Mouse (Mus musculus) liver, embryonic 14 days (tissue): ENCODE results near the gene Psmd7. TPM values are rescaled to one million over a fixed set of nuclear protein-coding genes. Genes with fewer than 3 reads are reported as not detected.

Experiments used
- polyA plus RNA-seq: library from polyadenylated mRNA; depleted of rRNA; stranded (reverse); fragments of >200 nt; gene quantifications from 2 replicates; pipeline ENCODE4 v1.2.3, GENCODE M21; 2012; rRNA removed

Psmd7 gene
- polyA plus RNA-seq: 83.8 and 89.1 TPM in 2 replicates

DNA sequence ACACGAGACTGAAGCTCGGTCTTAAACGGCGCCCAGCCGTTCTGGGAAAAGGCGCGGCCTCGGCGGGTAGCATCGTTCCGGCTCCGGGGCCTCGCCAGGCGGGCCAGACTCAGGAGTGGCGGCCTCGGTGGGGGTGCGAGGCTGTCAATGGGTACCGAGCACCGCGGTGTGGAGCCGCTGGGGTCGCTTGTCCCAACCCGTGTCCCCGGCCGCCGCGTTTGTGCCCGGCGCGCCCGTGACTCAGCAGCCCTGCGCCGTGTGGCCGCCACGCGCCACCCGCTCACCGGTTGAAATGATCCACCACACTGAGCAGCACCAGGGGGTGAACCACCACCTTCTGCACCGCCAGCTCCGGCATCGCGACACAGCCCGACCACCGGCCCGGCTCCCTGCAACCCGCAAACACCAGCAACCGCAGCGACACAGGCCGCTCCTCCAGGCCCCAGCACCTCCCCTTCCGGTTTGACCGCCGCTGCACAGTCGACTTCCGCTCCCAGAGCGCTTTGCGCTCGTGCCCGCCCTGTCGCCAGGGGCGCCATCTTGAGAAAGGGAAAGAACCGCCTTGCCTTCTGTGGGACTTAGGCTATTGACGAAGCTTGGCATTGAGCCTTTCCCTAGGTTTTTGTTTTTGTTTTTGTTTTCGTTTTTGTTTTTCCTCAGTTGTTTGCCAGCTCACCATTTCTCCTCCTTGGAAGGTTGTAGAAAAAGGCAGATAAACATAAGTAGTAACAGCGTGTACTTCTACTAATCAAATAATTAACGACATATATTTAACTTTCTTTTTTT, at the start of gene Psmd7:
Psmd7 (minus strand) TSS at position 470 of the 786 bp plus-strand sequence.

Other genes with a start within 250 kb of the Psmd7 start
- gene Nqo1, start 185.3 kb downstream of the Psmd7 start, polyA plus RNA-seq: 7.7 and 8.2 TPM in 2 replicates
- gene Nob1, start 163.4 kb downstream of the Psmd7 start, polyA plus RNA-seq: 31.1 and 33.7 TPM in 2 replicates
- gene Wwp2, start 152.1 kb downstream of the Psmd7 start, polyA plus RNA-seq: 13.0 and 14.6 TPM in 2 replicates